8 mouse cellular contexts compared by ENCODE assay signal in the genomic region with DNA sequence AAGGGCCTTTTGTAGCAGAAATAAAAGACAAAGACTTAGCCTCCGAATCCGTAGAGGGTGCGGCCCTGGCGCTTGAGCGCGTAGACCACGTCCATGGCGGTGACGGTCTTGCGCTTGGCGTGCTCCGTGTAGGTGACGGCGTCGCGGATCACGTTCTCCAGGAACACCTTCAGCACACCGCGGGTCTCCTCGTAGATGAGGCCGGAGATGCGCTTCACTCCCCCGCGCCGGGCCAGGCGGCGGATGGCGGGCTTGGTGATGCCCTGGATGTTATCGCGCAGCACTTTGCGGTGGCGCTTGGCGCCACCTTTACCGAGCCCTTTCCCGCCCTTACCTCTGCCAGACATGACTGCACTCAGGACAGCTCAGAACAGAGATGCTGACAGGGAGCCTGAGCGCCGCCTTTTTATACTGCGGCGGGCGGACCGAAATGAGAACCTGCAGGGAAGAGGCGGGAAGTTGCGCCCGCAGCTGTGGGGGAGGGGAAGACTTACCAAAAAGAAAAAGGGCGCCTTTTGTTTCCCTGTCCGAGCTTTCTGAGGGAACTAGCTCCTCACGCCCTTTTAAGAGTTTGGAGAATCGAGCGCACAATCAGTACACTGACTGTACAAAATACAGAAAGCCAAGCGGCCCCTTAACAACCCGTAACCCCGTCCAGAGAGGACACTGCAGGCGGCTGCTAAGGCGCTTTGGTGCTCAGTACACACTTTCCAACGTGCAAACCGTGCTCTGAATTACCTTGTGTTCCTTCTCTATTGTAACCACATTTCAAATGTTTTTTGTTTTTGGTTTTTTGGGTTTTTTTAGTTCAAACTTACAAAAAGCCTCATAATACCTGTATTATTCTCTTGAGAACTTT. TPM values are rescaled to one million over a fixed set of nuclear protein-coding genes. Genes with fewer than 3 reads are reported as not detected.
DNase-seq lines count a peak whose midpoint lies in the region; ATAC-seq lines count a peak whose summit lies in the region.
"Not testable (repeated sequence)": the region's sequence is repeated elsewhere in the genome, so short reads cannot be mapped to it uniquely, and the experiment has no call there.

TSS of gene Hist1h4k (minus strand) at position 347 of the 859 bp plus-strand sequence.

- peak within 1 kb of the TSS; percentile 55 for H3K4me3 ChIP-seq in intestine, embryonic 16.5 days (ENCODE audit: low read length)

- H3K36me3 ChIP-seq in intestine, embryonic 16.5 days (ENCODE audit: control insufficient read depth, insufficient read depth, low read length), result not testable (repeated sequence)

- intact Hi-C loops in left cerebral cortex, postnatal 25 days (cut with DNase I), result loop anchor here (1.0 to 10.0 kb wide), 3 partner anchors 16 to 1834 kb away; partner anchors contain the start of genes Hist1h2ai, Hist1h2bl, Hist1h3h and Hist1h4d

- H3K27me3 ChIP-seq in intestine, embryonic 16.5 days (replicated peaks; ENCODE audit: control insufficient read depth, insufficient read depth, low read length), result not testable (repeated sequence)

- H3K27ac ChIP-seq in intestine, embryonic 16.5 days (ENCODE audit: low read length), result peak within 1 kb of the TSS; percentile 89

- H3K9me3 ChIP-seq in intestine, embryonic 16.5 days (ENCODE audit: control insufficient read depth, low read length), result not testable (repeated sequence)

- WGBS in intestine, embryonic 16.5 days, result under 1% methylated on average over 45 of the region's 56 CpGs

- peak; percentile 94 for DNase-seq in adrenal gland, postnatal 10 days
- DNase-seq in embryo, embryonic 9.5 days (ENCODE audit: extremely low spot score), result peak; percentile 98
- not testable (repeated sequence) for DNase-seq in gonadal fat pad, adult 2 months (ENCODE audit: low read depth)
- peak; percentile 94 to 96 for DNase-seq in left cerebral cortex, postnatal 25 days (ENCODE audit: low spot score in 2 of 2)
- DNase-seq in mesoderm, embryonic 11.5 days (ENCODE audit: low read depth, low spot score), result peak; percentile 94
- peak; percentile 92 to 93 for DNase-seq in right cerebral cortex, postnatal 36 days (ENCODE audit: low spot score in 2 of 2)
- DNase-seq in urinary bladder, postnatal 4 days (ENCODE audit: low spot score in 2 of 2), result peak; percentile 89 to 92

- peak within 1 kb of the TSS; percentile 56 for H3K4me2 ChIP-seq in intestine, embryonic 16.5 days (ENCODE audit: low read depth, low read length)

- H3K4me1 ChIP-seq in intestine, embryonic 16.5 days (ENCODE audit: control insufficient read depth, insufficient read depth, low read length), result not testable (repeated sequence)

- H3K9ac ChIP-seq in intestine, embryonic 16.5 days (ENCODE audit: low read depth, low read length), result peak within 1 kb of the TSS; percentile 68

- peak; percentile 78 for ATAC-seq in intestine, embryonic 16.5 days

RNA-seq across cellular contexts. Expression of gene Hist1h4k, which starts in this region (rescaled TPM):
- 100 to 1,000 TPM; 688 to 818 TPM for total RNA-seq in adrenal gland, postnatal 10 days (2021)
- 3.7 and 10.4 TPM in 2 replicates for polyA plus RNA-seq in gonadal fat pad, adult 2 months (2012; rRNA removed)
- 4.0 and 4.7 TPM in 2 replicates for polyA plus RNA-seq in intestine, embryonic 16.5 days (2015; fragmentation: Nextera tagmentation; extraction: Ambion mirVana)
- 100 to 1,000 TPM; 333 to 391 TPM for total RNA-seq in left cerebral cortex, postnatal 25 days (2021)
